Mouse (Mus musculus) frontal cortex, postnatal 36 days (tissue): Measurements from ENCODE around the gene Aurkb.

ENCODE experiments used
- DNase-seq, 2 experiments: peaks; one replicate each; pipeline ENCODE4 v3.0.0; 2022; ENCODE audit warnings: low spot score in 2 of 2

Aurkb gene

DNA sequence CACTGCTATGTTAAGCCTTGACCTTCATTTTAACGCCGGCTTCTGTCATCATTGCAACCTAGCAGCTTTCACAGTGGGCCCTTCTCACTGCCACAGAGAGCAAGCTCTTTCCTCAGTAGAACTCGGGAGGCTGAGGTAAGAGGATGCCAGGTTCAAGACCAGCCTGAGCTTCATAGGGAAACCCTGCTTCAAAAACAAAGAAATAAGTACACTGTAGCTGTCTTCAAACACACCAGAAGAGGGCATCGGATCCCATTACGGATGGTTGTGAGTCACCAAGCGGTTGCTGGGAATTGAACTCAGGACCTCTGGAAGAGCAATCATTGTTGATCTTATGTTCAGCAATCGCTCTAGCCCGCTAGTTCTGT is 35.4 kb downstream of the Aurkb start:
- no peak for DNase-seq

DNA sequence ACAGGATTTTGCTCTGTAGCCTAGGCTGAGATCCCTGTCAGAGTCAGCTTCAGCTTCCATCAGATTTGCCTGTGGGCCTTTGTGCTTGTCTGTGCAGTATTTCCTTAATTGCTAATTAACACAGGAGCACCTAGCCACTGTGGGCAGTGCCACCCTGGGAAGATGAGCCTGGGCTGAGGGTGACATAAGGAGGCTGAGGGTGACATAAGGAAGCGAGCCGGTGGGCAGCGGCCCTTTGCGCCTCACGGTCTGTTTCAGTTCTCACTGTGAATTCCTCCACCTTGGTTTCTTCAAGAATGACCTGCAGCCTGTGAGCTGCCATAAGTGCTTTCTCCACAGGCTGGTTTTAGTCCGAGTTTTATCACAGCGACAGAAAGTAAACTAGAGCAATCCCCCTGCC is 36.2 kb downstream of the Aurkb start:
- no peak for DNase-seq

DNA sequence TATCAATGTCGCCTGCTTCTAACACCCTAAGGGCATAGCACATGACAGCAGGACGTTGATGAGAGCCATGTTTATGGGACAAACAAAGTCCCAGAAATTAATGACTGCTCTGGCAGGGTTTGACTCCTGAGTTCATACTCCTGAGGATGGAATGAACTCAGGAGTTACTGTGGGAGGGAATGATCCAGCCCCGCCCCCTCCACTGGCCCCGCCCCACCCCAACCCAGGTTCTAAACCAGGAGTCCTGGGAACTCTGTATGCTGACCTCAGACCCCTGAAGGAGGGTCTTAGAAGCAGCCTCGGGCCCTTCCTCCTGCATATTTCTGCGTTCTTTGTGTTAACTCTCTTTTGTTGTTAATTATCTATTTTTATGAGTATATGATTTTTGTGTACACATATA is 40.2 kb downstream of the Aurkb start:
- no peak for DNase-seq

DNA sequence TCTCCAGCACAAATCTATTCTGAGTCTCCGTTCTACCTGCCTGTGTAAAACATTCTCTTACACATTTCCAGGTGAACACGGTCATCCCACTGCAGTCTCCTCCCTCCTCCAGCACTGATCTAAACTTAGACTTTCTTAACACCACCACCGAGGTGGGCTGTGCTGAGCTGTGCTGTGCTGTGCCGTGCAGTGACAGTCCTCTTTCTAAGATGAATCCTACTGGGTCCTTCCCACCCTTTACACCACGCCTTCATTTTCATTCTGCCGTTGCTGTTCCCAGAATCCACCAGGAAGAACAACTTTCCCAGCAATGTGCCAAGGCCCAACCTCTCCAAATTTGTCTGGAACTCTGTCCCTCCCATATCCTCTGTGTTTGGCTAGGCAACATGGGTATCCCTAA is 40.9 kb downstream of the Aurkb start:
- DNase-seq, result peak in 1 of 2 experiments; percentile 78

DNA sequence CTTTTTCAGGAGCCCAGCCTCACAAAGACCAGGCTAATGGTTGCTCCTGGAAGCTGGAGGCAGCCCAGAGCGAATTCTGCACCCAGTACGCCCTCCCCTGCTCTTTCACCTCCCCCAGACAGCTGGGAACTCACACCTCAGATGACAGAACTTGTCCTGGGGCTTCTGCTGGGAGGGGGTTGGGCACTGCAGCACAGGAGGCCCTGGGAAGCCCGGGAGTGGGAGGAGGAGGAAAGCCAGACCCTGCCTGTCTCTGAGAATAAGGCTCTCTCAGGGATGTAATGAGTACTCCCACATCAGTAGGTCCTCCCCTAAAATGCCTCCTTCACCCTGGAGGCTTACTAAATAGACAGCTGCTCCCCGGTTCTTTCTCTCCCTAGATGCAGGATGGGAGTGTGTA is 41.6 kb downstream of the Aurkb start:
- no peak for DNase-seq

DNA sequence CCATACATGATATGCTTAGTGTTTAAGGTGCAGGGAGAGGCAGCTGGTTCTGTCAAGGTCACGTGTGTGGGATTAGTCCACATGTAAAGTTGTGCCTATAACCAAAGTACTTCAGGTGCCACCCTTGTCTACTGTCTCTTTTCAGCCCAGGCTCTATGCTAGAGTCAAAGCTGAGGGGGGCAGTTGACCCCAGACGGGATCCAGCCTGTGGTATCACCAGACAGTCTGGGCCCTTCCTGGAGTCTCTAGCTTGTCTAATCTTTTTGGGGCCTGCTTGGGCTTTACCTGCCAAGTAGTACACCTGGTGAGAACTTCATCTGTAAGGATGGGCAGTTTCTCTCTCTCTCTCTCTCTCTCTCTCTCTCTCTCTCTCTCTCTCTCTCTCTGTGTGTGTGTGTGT is 42.1 kb downstream of the Aurkb start:
- DNase-seq, result no peak

DNA sequence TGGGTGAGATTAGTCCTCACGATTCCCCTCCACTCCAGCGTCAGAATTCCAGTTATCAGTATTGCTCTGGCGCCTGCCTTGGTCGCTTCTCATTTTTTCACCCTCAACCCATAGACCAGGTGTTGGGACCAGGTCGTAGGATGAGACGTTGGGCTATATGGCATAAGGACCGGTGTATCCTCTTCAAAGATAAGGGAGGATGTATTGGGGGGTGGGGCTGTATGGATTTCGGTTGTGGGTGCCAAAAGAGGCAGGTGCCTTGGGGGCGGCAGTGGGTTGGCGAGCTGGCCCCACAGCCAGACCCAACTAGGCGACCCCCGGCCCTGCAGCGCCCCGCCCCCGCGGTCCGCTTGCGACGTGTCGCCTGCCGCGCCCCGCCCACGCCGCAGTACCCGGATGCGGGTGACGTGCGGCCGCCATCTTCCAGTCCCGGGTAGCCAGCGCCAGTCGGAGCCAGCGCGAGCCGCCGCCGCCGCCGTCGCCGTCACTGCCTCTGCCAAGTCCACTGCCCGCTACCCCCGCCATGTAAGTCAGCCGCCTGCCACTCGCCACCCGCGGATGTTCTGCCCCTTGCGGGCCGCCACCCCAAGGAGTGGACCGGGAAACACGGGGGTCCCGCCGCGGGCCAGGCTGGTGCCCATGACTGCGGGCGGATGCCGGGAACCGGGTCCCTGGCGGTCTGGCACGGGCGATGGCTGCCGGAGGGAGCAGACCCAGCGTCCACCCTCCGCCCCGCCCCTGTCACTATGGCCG is 42.8 kb downstream of the Aurkb start, which contains the start of gene Vamp2:
TSS of gene Vamp2 (plus strand) at position 388 of the 753 bp plus-strand sequence.
- peak; percentile 91 to 96 for DNase-seq

DNA sequence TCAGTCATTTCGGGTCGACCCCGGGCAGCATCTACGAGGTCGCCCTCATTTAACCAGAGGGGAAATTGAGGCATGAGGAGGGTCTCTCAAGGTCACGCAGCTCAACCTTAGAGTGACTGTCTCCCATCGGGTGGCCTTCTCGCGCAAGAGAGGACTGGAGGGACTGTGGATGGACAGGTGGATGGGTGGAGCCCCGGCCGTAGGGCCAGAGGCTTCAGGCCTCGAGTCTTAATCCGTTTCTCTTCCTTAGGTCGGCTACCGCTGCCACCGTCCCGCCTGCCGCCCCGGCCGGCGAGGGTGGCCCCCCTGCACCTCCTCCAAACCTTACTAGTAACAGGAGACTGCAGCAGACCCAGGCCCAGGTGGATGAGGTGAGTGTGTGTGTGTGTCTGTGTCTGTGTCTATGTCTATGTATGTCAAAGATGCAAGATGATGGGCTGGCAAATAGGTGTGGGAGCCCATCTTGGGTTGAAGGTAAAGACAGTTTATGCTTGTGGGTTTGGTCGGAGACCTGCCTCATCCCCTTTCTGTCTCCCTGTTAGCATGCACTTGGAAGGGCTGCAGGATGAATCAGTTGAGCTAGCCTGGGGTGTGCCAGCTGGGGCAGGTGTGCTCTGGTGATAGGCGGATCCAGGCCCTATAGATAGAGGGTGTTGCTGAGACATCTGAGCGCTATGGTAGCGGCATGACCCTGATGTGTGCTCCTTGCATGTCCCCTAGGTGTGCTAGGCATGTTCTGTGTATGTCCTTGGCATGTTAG is 43.6 kb downstream of the Aurkb start:
- DNase-seq, result no peak

GRCm38 (mm10) chr11:69089616-69090290 is 44.3 kb downstream of the Aurkb start:
- no peak for DNase-seq

GRCm38 (mm10) chr11:69090367-69090766 is 44.9 kb downstream of the Aurkb start:
- no peak for DNase-seq

- no peak for DNase-seq
Observed at GRCm38 (mm10) chr11:69091566-69092385, 46.3 kb downstream of the Aurkb start.

- peak; percentile 85 to 87 for DNase-seq
Observed at GRCm38 (mm10) chr11:69092386-69092751, 46.9 kb downstream of the Aurkb start.

DNA sequence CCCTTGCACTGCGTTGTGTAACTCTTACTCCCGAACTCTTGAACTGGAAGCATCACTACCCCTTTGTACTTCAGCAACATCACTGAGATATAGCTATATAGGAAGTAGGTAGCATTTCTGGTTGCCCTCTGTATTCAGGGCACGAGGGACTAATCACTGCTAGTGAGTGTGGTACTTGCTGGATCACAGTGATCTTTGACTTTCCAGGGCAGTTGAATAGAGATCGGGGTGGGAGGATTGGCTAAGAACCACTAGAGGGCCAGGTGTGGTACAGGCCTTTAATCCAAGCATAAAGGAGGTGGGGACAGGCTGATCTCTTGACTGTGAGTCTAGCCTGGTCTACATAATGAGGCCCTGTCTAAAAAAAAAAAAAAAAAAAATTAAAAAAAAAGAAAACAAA is 47.4 kb downstream of the Aurkb start:
- no peak for DNase-seq

GRCm38 (mm10) chr11:69093856-69094255 is 48.4 kb downstream of the Aurkb start:
- peak in 1 of 2 experiments; percentile 3 for DNase-seq

DNA sequence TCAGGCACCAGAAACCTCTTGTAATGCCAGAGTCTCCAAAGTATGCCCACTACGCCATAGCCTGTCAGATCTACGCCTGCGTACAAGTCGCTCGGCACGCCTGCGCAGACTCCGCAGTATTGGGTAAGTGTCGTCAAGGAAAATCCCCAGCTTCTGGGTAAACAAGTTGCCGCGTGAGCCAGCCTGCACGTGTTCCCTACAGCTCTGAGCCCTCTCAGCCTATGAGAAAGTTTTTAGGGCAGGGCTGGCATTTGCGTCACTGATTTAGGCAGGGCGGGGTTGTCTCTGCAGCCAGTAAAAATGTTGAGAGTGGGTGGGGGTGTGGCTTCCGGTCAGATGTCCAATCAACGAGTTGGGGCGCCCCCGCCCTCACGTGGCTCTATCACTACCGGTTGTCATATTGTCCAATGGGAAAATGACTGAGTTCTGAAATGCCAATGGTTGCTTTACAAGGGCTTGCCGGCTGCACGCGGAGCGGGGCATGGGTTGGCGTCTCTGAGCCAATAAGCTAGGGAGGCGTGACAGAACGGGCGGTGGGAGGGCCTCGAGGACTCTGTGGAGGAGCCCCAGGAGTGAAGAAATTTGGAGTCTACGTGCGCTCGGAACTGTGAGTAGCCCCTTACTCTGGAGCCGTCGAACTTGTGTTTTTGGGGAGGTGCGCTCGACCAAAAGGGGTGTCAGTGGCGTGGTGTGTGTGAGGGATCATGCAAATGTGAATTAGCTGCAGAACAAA is 49.4 kb downstream of the Aurkb start, which contains the start of gene Per1:
TSS of gene Per1 (plus strand) at position 521 of the 733 bp plus-strand sequence.
- peak; percentile 100 for DNase-seq

DNA sequence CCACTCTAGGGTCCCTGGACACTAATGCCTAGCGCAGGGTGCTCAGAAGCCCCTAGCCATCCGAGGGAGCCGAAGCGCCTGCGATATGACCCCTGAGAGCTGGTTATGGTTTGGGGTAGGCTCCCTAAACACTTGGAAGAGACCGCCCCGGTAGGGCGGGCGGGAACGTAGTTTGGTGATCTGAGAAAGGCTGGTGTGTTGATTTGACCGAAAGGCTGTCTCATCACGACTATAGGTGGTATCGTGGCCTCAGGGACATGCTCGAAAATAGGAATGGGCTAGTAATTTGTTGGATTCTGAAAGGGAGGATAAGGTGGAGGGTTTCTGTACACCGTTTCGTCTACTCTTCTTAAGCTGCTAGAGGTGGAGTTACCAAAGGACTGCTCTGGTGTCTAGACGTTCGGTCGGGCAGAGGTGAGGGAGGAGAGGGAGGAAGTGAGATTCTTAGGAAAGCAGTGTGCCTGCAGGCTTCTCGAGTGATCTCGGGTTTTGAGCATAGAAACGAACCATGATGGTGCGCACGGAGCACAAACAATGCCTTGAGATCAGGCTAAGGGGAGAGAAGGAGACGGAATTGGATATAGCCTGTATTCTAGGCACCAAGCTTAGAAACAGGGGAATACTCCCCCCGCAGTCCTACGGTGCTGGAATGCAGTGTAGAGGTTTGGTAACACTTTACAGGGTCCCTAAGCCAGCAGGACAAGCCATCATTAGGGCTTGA is 50.2 kb downstream of the Aurkb start:
- DNase-seq, result peak in 1 of 2 experiments; percentile 41

- no peak for DNase-seq
Observed at GRCm38 (mm10) chr11:69096360-69096986, 51.0 kb downstream of the Aurkb start.

DNA sequence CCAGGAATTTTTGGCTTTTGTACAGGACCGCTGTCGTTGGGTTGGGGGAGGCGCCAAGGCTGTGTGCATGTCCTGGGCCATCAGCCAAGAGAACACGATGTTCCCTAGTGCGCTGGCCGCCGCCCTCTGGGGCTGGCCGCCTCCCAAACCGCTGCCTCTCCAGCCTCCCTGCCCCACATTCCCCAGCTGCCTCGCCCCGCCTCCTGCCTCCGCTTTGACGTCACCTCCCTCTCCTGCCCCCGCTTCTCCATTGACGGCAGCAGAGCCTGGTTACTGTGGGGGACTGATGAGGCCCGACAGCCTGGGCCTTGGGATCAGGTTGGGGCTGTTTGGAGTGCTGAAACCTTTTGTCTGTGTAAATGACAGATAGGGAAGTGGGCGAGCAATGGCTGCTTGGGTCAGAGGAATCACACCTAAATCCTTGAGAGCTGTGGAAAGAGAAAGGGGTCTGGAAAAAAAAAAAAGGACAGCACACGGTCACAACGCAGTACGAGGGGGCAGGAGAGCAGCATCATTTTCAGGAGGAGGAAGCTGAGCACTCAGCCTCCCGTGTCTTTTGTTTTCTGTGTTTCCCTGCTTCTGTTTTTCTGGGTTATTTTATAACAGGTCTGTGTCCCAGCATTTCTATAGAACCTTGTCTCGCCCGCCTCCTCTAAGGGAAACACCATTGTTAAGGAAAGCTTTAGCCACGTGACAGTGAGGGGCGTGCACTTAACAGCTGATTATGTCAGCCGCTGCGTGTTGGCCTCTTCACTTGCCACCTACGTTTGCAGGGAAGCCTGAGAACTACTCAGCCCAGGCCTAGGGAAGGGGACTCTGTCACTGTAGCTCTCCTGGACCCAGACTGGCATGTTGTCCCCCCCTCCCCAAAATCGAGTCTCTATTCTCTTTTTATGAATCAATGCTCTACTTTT is 51.8 kb downstream of the Aurkb start:
- peak; percentile 97 to 99 for DNase-seq
